Mouse (Mus musculus) spleen, adult 2 months (tissue): Measurements from ENCODE around the gene Clhc1. TPM values are rescaled to one million over a fixed set of nuclear protein-coding genes. Genes with fewer than 3 reads are reported as not detected.

Source experiments
- DNase-seq, 2 experiments: peaks; one replicate each; pipeline versions ENCODE4 v3.0.0 to v3.0.0-alpha.2; 2012 to 2021; ENCODE audit warnings: low spot score in 2 of 2, low read depth in 1 of 2
- H3K27ac ChIP-seq: fragments of 200-500 bp; 2 replicates; pipeline ENCODE4 v1.5.1; 2012; ENCODE audit warnings: low read length, inconsistent platforms; ENCODE audit not compliant: insufficient read depth
- H3K27me3 ChIP-seq: fragments of 200-500 bp; 2 replicates; pipeline ENCODE4 v1.6.1; 2012; ENCODE audit warnings: mild to moderate bottlenecking, moderate library complexity, low read length, inconsistent platforms; ENCODE audit not compliant: control insufficient read depth, insufficient read depth
- H3K36me3 ChIP-seq: fragments of 200-500 bp; 2 replicates; pipeline ENCODE4 v1.6.1; 2012; ENCODE audit warnings: mild to moderate bottlenecking, low read length, inconsistent platforms; ENCODE audit not compliant: control insufficient read depth, insufficient read depth
- H3K4me1 ChIP-seq: fragments of 200-500 bp; 2 replicates; pipeline ENCODE4 v1.6.1; 2011; ENCODE audit warnings: inconsistent platforms; ENCODE audit not compliant: control insufficient read depth, insufficient read depth, insufficient read length
- H3K4me3 ChIP-seq: fragments of 200-500 bp; 2 replicates; pipeline ENCODE4 v1.5.1; 2011; ENCODE audit warnings: mild to moderate bottlenecking, inconsistent platforms; ENCODE audit not compliant: insufficient read depth, insufficient read length; ENCODE audit errors: extremely low read depth
- CTCF ChIP-seq: fragments of 200-500 bp; IDR thresholded peaks from 2 replicates; pipeline ENCODE4 v1.5.1; 2011; ENCODE audit warnings: mild to moderate bottlenecking, inconsistent platforms; ENCODE audit not compliant: insufficient read depth, insufficient read length, insufficient replicate concordance; ENCODE audit errors: extremely low read depth
- POLR2A ChIP-seq: fragments of 200-500 bp; IDR thresholded peaks from 2 replicates; pipeline ENCODE4 v1.6.1; 2011; ENCODE audit warnings: low read depth, low read length, inconsistent platforms
- WGBS: fragments of 180-500 bp; shearing (Covaris S2); methylation state at CpG from one replicate; pipeline ENCODE4 v1.1.7; 2018; 5-methylcytosine and 5-hydroxymethylcytosine counted together
- polyA plus RNA-seq: library from polyadenylated mRNA; depleted of rRNA; stranded (reverse); fragments of >200 nt; gene quantifications from 2 replicates; pipeline ENCODE4 v1.2.3, GENCODE M21; 2012; rRNA removed

Gene Clhc1
- polyA plus RNA-seq, 1 experiment = not detected

DNA sequence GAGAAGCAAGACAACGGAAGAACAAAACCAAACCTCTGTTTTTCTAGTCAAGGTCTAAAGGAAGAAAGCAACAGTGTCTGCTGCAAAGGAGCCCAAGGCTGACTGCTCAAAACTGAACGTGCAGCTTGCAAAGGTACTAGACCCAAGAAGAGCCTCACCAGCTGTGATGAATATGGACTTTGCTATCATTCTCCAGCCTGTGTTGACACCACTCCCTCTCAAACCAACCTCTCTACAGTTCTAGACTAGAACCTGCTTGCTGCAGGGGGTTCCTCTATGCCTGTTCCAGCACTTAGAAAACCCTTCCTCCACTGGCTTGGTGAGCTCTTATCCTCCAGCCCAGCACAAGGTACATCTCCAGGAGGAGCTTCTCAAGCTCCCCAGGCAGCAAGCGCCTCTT lies 75.6 kb downstream of the Clhc1 start:
- no peaks in the 10 kb centered on the region for H3K36me3 ChIP-seq
- WGBS = 91% methylated on average over 3 of the region's 3 CpGs
- H3K27ac ChIP-seq = no peak overlapping the region
- DNase-seq = no peak
- H3K27me3 ChIP-seq = no peaks in the 10 kb centered on the region
- no peaks in the 10 kb centered on the region for H3K4me1 ChIP-seq
- no peak for TF ChIP-seq CTCF
- no peak for TF ChIP-seq POLR2A
- no peak overlapping the region for H3K4me3 ChIP-seq

DNA sequence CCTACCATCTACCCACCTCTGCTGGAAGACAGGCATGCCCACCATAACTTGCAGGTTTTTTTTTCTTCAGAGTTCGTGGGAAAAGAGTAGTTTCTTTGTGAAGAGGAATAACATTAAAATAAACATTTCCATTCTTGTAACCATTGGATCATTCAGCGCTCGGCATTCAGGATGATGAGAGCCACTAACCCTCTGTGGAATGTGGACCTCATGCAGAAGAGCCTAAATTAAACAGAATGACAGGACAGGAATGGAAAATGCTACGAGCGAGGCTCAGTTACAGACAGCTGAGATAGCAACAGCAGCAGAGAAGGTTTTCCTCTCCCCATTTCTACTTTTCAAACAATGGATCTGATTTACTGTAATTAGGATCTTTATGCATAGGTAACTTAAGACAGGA lies 78.8 kb downstream of the Clhc1 start:
- TF ChIP-seq CTCF = no peak
- no peak for TF ChIP-seq POLR2A
- no peaks in the 10 kb centered on the region for H3K27me3 ChIP-seq
- H3K4me3 ChIP-seq = no peak overlapping the region
- no peak for DNase-seq
- H3K4me1 ChIP-seq = no peaks in the 10 kb centered on the region
- no peaks in the 10 kb centered on the region for H3K36me3 ChIP-seq
- no peak overlapping the region for H3K27ac ChIP-seq
- 85% methylated on average over 5 of the region's 5 CpGs for WGBS

DNA sequence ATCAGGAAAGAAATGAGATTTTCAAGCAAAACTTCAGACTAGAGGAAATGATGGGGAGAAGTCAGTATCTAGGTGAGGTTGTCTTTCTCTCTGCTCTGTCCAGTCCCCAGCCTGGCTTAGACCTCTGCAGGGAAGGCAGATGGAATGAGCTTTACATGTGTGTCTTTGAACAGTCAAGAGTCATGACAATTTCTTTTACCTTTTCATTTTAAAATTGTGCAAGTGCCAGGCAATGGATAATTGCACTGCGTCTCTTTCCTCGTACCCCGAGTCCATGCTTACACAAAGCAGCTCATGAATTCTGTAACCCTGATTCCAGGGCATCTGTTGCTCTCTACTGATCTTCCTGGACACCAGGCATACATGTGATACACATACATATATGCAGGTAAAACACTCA lies 80.0 kb downstream of the Clhc1 start:
- no peaks in the 10 kb centered on the region for H3K36me3 ChIP-seq
- no peak overlapping the region for H3K4me3 ChIP-seq
- no peaks in the 10 kb centered on the region for H3K27me3 ChIP-seq
- TF ChIP-seq CTCF = no peak
- no peak for TF ChIP-seq POLR2A
- no peak for DNase-seq
- 96% methylated on average over 3 of the region's 3 CpGs for WGBS
- no peak overlapping the region for H3K27ac ChIP-seq
- H3K4me1 ChIP-seq = no peaks in the 10 kb centered on the region

Other genes with a start within 250 kb of the Clhc1 start
- 0.82 and 2.0 TPM in 2 replicates for gene Ccdc88a, start 174.3 kb upstream of the Clhc1 start, polyA plus RNA-seq
- 1.2 and 1.4 TPM in 2 replicates for gene Prorsd1, start 32.9 kb upstream of the Clhc1 start, polyA plus RNA-seq
- 3.9 and 5.1 TPM in 2 replicates for gene Mtif2, start 21.5 kb upstream of the Clhc1 start, polyA plus RNA-seq
- 89.4 and 94.7 TPM in 2 replicates for gene Rps27a, start 159 bp downstream of the Clhc1 start, polyA plus RNA-seq
- 41.9 and 50.5 TPM in 2 replicates for gene Rtn4, start 145.0 kb downstream of the Clhc1 start, polyA plus RNA-seq